Mouse (Mus musculus) cerebellum, adult 2 months (tissue): ENCODE results near the gene Lyg2. TPM values are rescaled to one million over a fixed set of nuclear protein-coding genes. Genes with fewer than 3 reads are reported as not detected.

ENCODE experiments used
- DNase-seq, 2 experiments: peaks; one replicate each; pipeline ENCODE4 v3.0.0; 2021
- H3K27ac ChIP-seq: fragments of 200-500 bp; 2 replicates; pipeline ENCODE4 v1.5.1; 2012; ENCODE audit warnings: low read length, control low read depth, inconsistent platforms; ENCODE audit not compliant: insufficient read depth
- H3K27me3 ChIP-seq: fragments of 200-500 bp; 2 replicates; pipeline ENCODE4 v1.6.1; 2012; ENCODE audit warnings: inconsistent platforms, mild to moderate bottlenecking, low read length, moderate library complexity; ENCODE audit not compliant: control insufficient read depth, insufficient read depth
- H3K4me1 ChIP-seq: fragments of 200-500 bp; 2 replicates; pipeline ENCODE4 v1.6.1; 2011; ENCODE audit warnings: low read length; ENCODE audit not compliant: control insufficient read depth, insufficient read depth
- H3K4me3 ChIP-seq: fragments of 200-500 bp; replicated peaks from 2 replicates; pipeline ENCODE3; 2011; ENCODE audit warnings: mild to moderate bottlenecking, low read depth, low read length, control low read depth; ENCODE audit not compliant: insufficient read depth
- CTCF ChIP-seq: fragments of 200-500 bp; IDR thresholded peaks from 2 replicates; pipeline ENCODE4 v1.5.1; 2011; ENCODE audit warnings: low read depth, mild to moderate bottlenecking, control low read depth, low read length, moderate library complexity, borderline replicate concordance; ENCODE audit not compliant: insufficient read depth
- POLR2A ChIP-seq: fragments of 200-500 bp; IDR thresholded peaks from 2 replicates; pipeline ENCODE4 v1.6.1; 2011; ENCODE audit warnings: low read length, control low read depth, borderline replicate concordance; ENCODE audit not compliant: insufficient read depth
- WGBS: fragments of 180-500 bp; shearing (Covaris S2); methylation state at CpG from one replicate; pipeline ENCODE4 v1.1.7; 2018; 5-methylcytosine and 5-hydroxymethylcytosine counted together
- polyA plus RNA-seq: library from polyadenylated mRNA; depleted of rRNA; stranded (reverse); fragments of >200 nt; gene quantifications from 2 replicates; pipeline ENCODE4 v1.2.3, GENCODE M21; 2012; rRNA removed

The Lyg2 gene
- polyA plus RNA-seq, 1 experiment = 0.05 TPM

- no peak for DNase-seq
- H3K27me3 ChIP-seq = no peaks in the 10 kb centered on the region
These were observed 50.0 kb downstream of the Lyg2 start, which contains the start of gene Tsga10 for GRCm38 (mm10) chr1:37866286-37866685. Gene Tsga10, minus strand, starts transcription at chr1:37866429.

GRCm38 (mm10) chr1:37865401-37866215 lies 50.7 kb downstream of the Lyg2 start:
- H3K4me3 ChIP-seq = peak overlapping the region; percentile 89
- H3K27ac ChIP-seq = peak overlapping the region; percentile 87
- no peaks in the 10 kb centered on the region for H3K27me3 ChIP-seq
- no peak for TF ChIP-seq POLR2A
- peak in 1 of 2 experiments; percentile 22 for DNase-seq
- H3K4me1 ChIP-seq = no peaks in the 10 kb centered on the region; the same call in 1 of the 2 replicates
- 9% methylated on average over 23 of the region's 23 CpGs for WGBS

More at GRCm38 (mm10) chr1:37866286-37866685, 50.0 kb downstream of the Lyg2 start, which contains the start of gene Tsga10:
- peak within 1 kb of the TSS; percentile 89 for H3K4me3 ChIP-seq
- WGBS = 85% methylated on average over 6 of the region's 6 CpGs
- TF ChIP-seq POLR2A = no peak
- no peak for TF ChIP-seq CTCF
- H3K4me1 ChIP-seq = no peaks in the 10 kb centered on the region; the same call in 1 of the 2 replicates
- H3K27ac ChIP-seq = peak within 1 kb of the TSS; percentile 87

- DNase-seq = peak; percentile 100
- peak overlapping the region; percentile 87 for H3K27ac ChIP-seq
- H3K4me3 ChIP-seq = peak overlapping the region; percentile 99
- H3K27me3 ChIP-seq = no peaks in the 10 kb centered on the region
- under 1% methylated on average over 90 of the region's 90 CpGs for WGBS
- no peak for TF ChIP-seq CTCF
- TF ChIP-seq POLR2A = peak; percentile 98
- no peaks in the 10 kb centered on the region; the same call in 1 of the 2 replicates for H3K4me1 ChIP-seq
These were observed 51.5 kb downstream of the Lyg2 start for GRCm38 (mm10) chr1:37864511-37865400.

Other genes with a start within 250 kb of the Lyg2 start
- gene 2010300C02Rik, start 196.4 kb downstream of the Lyg2 start, polyA plus RNA-seq = 21.7 and 24.0 TPM in 2 replicates
- gene Tsga10, start 50.1 kb downstream of the Lyg2 start, polyA plus RNA-seq = 7.3 and 7.5 TPM in 2 replicates
- gene Lipt1, start 44.8 kb downstream of the Lyg2 start, polyA plus RNA-seq = 5.8 and 5.9 TPM in 2 replicates
- gene Mitd1, start 26.1 kb downstream of the Lyg2 start, polyA plus RNA-seq = 14.8 and 17.8 TPM in 2 replicates
- gene Mrpl30, start 26.0 kb downstream of the Lyg2 start, polyA plus RNA-seq = 123 and 132 TPM in 2 replicates
- not detected in 2 replicates for gene Lyg1, start 41.3 kb upstream of the Lyg2 start, polyA plus RNA-seq
- 44.9 and 49.0 TPM in 2 replicates for gene Txndc9, start 81.4 kb upstream of the Lyg2 start, polyA plus RNA-seq
- gene Eif5b, start 81.5 kb upstream of the Lyg2 start, polyA plus RNA-seq = 22.5 and 23.1 TPM in 2 replicates
- gene Rev1, start 213.3 kb upstream of the Lyg2 start, polyA plus RNA-seq = 41.6 and 45.5 TPM in 2 replicates